Mouse (Mus musculus): Measurements from ENCODE around the gene Wdr38.
A peak's percentile ranks its signal among the peaks of the same experiment; 100 is the strongest.

Gene Wdr38

GRCm38 (mm10) chr2:38997386-38998374 is at the start of gene Wdr38:
Gene Wdr38 (plus strand): TSS chr2:38997476.
- peak; percentile 69 to 78 for DNase-seq

GRCm38 (mm10) chr2:38947566-38947965 is 49.7 kb upstream of the Wdr38 start:
- no peak for DNase-seq

- DNase-seq: peak in 1 of 2 experiments; percentile 12
These were observed 47.0 kb upstream of the Wdr38 start for GRCm38 (mm10) chr2:38950281-38950719.

- no peak for DNase-seq
These were observed 44.0 kb upstream of the Wdr38 start for GRCm38 (mm10) chr2:38953152-38953883.

- DNase-seq: no peak
These were observed 41.2 kb upstream of the Wdr38 start for GRCm38 (mm10) chr2:38956062-38956461.

GRCm38 (mm10) chr2:38957671-38958223 is 39.5 kb upstream of the Wdr38 start:
- no peak for DNase-seq

GRCm38 (mm10) chr2:38964198-38964597 is 33.1 kb upstream of the Wdr38 start:
- DNase-seq: no peak

- DNase-seq: no peak
These were observed 27.6 kb upstream of the Wdr38 start for GRCm38 (mm10) chr2:38969650-38970049.

- no peak for DNase-seq
These were observed 27.2 kb upstream of the Wdr38 start for GRCm38 (mm10) chr2:38970057-38970456.

- no peak for DNase-seq
These were observed 24.1 kb upstream of the Wdr38 start for GRCm38 (mm10) chr2:38973223-38973622.

- DNase-seq: no peak
These were observed 23.6 kb upstream of the Wdr38 start for GRCm38 (mm10) chr2:38973701-38974100.

GRCm38 (mm10) chr2:38974171-38974570 is 23.1 kb upstream of the Wdr38 start:
- no peak for DNase-seq

GRCm38 (mm10) chr2:38975181-38975580 is 22.1 kb upstream of the Wdr38 start:
- DNase-seq: no peak

- DNase-seq: no peak
These were observed 21.1 kb upstream of the Wdr38 start for GRCm38 (mm10) chr2:38975941-38976805.

- DNase-seq: no peak
These were observed 19.4 kb upstream of the Wdr38 start for GRCm38 (mm10) chr2:38977837-38978236.

- no peak for DNase-seq
These were observed 13.8 kb upstream of the Wdr38 start for GRCm38 (mm10) chr2:38983456-38983855.

- no peak for DNase-seq
These were observed 10.7 kb upstream of the Wdr38 start for GRCm38 (mm10) chr2:38986580-38986979.

GRCm38 (mm10) chr2:38987371-38987770 is 9.9 kb upstream of the Wdr38 start:
- DNase-seq: no peak

GRCm38 (mm10) chr2:38987803-38988510 is 9.3 kb upstream of the Wdr38 start:
- DNase-seq: peak in 1 of 2 experiments; percentile 49

- DNase-seq: no peak
These were observed 8.3 kb upstream of the Wdr38 start for GRCm38 (mm10) chr2:38988929-38989328.

- no peak for DNase-seq
These were observed 5.3 kb upstream of the Wdr38 start for GRCm38 (mm10) chr2:38992004-38992403.

- no peak for DNase-seq
These were observed 4.8 kb upstream of the Wdr38 start for GRCm38 (mm10) chr2:38992452-38992851.
